Mouse (Mus musculus): ENCODE measurements around the gene Adgrb3. TPM values are rescaled to one million over a fixed set of nuclear protein-coding genes. Genes with fewer than 3 reads are reported as not detected.

Gene Adgrb3
- polyA plus RNA-seq, 1 experiment, result 1.0 TPM

DNA sequence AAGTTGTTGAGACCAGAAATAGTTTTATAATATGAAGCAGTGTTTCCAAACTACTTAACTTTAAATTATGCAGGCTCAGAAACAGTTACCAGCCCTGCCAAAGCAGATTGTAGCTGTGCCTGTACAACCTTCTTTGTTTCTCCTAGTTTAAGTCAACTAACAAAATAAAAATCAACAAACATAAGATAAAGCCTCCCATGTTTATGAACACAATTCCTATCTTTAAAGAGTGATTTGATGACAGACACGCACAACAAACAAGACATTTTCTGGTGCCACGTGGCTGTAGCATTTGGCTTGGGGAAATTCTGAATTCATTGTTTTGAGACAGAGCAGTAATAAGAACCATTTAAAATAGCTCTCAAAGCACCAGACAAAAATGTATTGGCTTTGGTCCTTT lies 60.5 kb downstream of the Adgrb3 start:
- H3K4me3 ChIP-seq (ENCODE audit: low read depth, low read length), result no peak overlapping the region
- no peaks in the 10 kb centered on the region for H3K27me3 ChIP-seq (ENCODE audit: control insufficient read depth, insufficient read depth, low read length, poor library complexity, severe bottlenecking)
- H3K27ac ChIP-seq (ENCODE audit: insufficient read depth, low read length), result no peak overlapping the region
- TF ChIP-seq POLR2A (IDR thresholded peaks at IDR 0.05; ENCODE audit: insufficient read depth, low read length), result no peak
- TF ChIP-seq CTCF (IDR thresholded peaks at IDR 0.05; ENCODE audit: low read depth, low read length), result no peak
- no peak for TF ChIP-seq EP300 (IDR thresholded peaks at IDR 0.05; ENCODE audit: insufficient read depth, low read depth, low read length)
- H3K9me3 ChIP-seq (replicated peaks; ENCODE audit: control insufficient read depth, insufficient read depth, low read length, poor library complexity, severe bottlenecking), result no peaks in the 10 kb centered on the region
- no peaks in the 10 kb centered on the region for H3K36me3 ChIP-seq (ENCODE audit: control insufficient read depth, insufficient read depth, low read length, poor library complexity, severe bottlenecking)
- H3K4me1 ChIP-seq (ENCODE audit: control insufficient read depth, insufficient read depth, low read length), result no peaks in the 10 kb centered on the region
- H3K9ac ChIP-seq (ENCODE audit: low read depth, poor library complexity, severe bottlenecking), result no peak overlapping the region

DNA sequence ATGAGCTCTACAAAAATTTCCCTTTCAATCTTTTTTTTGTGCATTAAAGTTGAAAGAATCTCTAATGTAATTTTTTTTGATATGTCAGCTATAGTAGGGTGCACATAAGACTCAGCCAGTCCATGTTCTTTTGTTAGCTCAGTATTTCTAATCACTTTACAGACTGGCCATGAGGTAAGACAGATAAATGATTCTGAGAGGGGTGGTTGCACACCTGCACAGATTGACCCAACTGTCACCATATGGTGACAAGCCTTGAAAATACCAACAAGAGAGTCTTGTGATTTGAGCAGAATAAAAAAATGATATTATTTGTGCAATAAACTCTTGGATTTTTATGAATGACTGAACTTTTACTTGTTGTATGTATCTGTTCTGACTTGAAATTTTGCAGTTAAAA lies 74.2 kb downstream of the Adgrb3 start:
- H3K4me1 ChIP-seq (ENCODE audit: control insufficient read depth, insufficient read depth, low read length), result no peaks in the 10 kb centered on the region
- no peaks in the 10 kb centered on the region for H3K9me3 ChIP-seq (replicated peaks; ENCODE audit: control insufficient read depth, insufficient read depth, low read length, poor library complexity, severe bottlenecking)
- no peaks in the 10 kb centered on the region for H3K27me3 ChIP-seq (ENCODE audit: control insufficient read depth, insufficient read depth, low read length, poor library complexity, severe bottlenecking)
- no peak overlapping the region for H3K27ac ChIP-seq (ENCODE audit: insufficient read depth, low read length)
- H3K9ac ChIP-seq (ENCODE audit: low read depth, poor library complexity, severe bottlenecking), result no peak overlapping the region
- no peaks in the 10 kb centered on the region for H3K36me3 ChIP-seq (ENCODE audit: control insufficient read depth, insufficient read depth, low read length, poor library complexity, severe bottlenecking)
- TF ChIP-seq EP300 (IDR thresholded peaks at IDR 0.05; ENCODE audit: insufficient read depth, low read depth, low read length) (no peak), CTCF (IDR thresholded peaks at IDR 0.05; ENCODE audit: low read depth, low read length) (no peak), POLR2A (IDR thresholded peaks at IDR 0.05; ENCODE audit: insufficient read depth, low read length) (no peak)
- no peak overlapping the region for H3K4me3 ChIP-seq (ENCODE audit: low read depth, low read length)

DNA sequence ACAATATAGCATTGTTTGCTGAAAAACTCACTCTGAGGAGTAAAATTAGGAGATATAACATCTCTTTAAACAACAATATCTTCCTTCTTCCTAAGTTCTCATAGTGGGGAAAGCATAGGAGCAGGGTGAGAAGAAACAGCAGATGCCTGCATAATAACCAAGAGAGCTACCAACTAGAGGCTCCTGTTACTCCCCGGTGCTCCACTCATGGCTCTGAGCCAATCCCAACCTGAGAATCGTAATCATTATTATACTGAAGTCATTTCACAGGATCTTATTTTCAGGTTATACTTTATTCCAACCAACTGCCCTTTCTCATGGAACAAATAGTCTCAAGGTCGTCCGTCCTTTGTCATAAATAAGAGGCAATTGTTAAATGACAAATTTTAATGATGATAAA lies 75.0 kb downstream of the Adgrb3 start:
- no peak overlapping the region for H3K27ac ChIP-seq (ENCODE audit: insufficient read depth, low read length)
- no peak overlapping the region for H3K4me3 ChIP-seq (ENCODE audit: low read depth, low read length)
- H3K4me1 ChIP-seq (ENCODE audit: control insufficient read depth, insufficient read depth, low read length), result no peaks in the 10 kb centered on the region
- H3K9me3 ChIP-seq (replicated peaks; ENCODE audit: control insufficient read depth, insufficient read depth, low read length, poor library complexity, severe bottlenecking), result no peaks in the 10 kb centered on the region
- H3K36me3 ChIP-seq (ENCODE audit: control insufficient read depth, insufficient read depth, low read length, poor library complexity, severe bottlenecking), result no peaks in the 10 kb centered on the region
- TF ChIP-seq EP300 (IDR thresholded peaks at IDR 0.05; ENCODE audit: insufficient read depth, low read depth, low read length) (no peak), POLR2A (IDR thresholded peaks at IDR 0.05; ENCODE audit: insufficient read depth, low read length) (no peak), CTCF (IDR thresholded peaks at IDR 0.05; ENCODE audit: low read depth, low read length) (no peak)
- H3K27me3 ChIP-seq (ENCODE audit: control insufficient read depth, insufficient read depth, low read length, poor library complexity, severe bottlenecking), result no peaks in the 10 kb centered on the region
- no peak overlapping the region for H3K9ac ChIP-seq (ENCODE audit: low read depth, poor library complexity, severe bottlenecking)

DNA sequence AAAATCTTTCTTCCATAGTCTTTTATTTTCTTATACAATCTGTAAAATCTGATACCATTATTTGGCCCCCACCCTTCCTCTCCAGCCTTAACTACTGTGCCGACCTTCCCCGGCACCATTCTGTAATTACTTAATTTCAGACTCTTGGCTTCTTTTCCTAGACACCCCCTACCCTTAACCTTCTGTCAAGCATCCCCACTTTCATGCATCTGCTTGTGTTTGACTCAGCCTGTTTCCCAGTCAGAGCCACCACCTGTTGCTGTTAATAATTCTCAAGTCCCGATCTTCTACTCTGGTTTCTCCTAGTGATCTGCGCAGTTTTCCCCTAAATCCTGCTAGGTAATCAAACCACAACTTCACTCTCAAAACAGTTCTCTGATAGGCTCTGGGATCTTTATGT lies 83.9 kb downstream of the Adgrb3 start:
- no peaks in the 10 kb centered on the region for H3K27me3 ChIP-seq (ENCODE audit: control insufficient read depth, insufficient read depth, low read length, poor library complexity, severe bottlenecking)
- H3K9ac ChIP-seq (ENCODE audit: low read depth, poor library complexity, severe bottlenecking), result no peak overlapping the region
- TF ChIP-seq POLR2A (IDR thresholded peaks at IDR 0.05; ENCODE audit: insufficient read depth, low read length) (no peak), EP300 (IDR thresholded peaks at IDR 0.05; ENCODE audit: insufficient read depth, low read depth, low read length) (no peak), CTCF (IDR thresholded peaks at IDR 0.05; ENCODE audit: low read depth, low read length) (no peak)
- no peak overlapping the region for H3K4me3 ChIP-seq (ENCODE audit: low read depth, low read length)
- no peaks in the 10 kb centered on the region for H3K4me1 ChIP-seq (ENCODE audit: control insufficient read depth, insufficient read depth, low read length)
- H3K36me3 ChIP-seq (ENCODE audit: control insufficient read depth, insufficient read depth, low read length, poor library complexity, severe bottlenecking), result no peaks in the 10 kb centered on the region
- no peak overlapping the region for H3K27ac ChIP-seq (ENCODE audit: insufficient read depth, low read length)
- H3K9me3 ChIP-seq (replicated peaks; ENCODE audit: control insufficient read depth, insufficient read depth, low read length, poor library complexity, severe bottlenecking), result no peaks in the 10 kb centered on the region

DNA sequence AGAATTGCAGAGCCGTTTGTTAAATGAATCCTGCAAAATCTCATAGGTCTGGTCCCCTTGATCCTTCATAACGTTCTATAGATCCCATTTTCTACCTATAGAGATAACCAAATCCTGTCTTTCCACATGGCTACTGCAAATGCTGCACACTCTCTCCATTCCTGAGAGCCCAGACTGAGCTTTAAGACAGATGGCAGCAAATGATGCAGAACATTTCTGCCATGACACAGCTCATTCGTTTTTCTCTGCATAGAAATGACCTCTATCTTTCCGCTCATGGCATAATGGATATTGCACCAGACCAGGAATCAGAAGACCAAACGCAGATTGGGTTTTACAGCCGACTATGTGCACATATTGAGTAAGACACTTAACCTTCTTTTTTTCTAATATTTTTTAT lies 84.8 kb downstream of the Adgrb3 start:
- Histone ChIP-seq H3K4me3 (ENCODE audit: low read depth, low read length) (no peak overlapping the region), H3K4me1 (ENCODE audit: control insufficient read depth, insufficient read depth, low read length) (no peaks in the 10 kb centered on the region), H3K27me3 (ENCODE audit: control insufficient read depth, insufficient read depth, low read length, poor library complexity, severe bottlenecking) (no peaks in the 10 kb centered on the region), H3K9ac (ENCODE audit: low read depth, poor library complexity, severe bottlenecking) (no peak overlapping the region), H3K9me3 (replicated peaks; ENCODE audit: control insufficient read depth, insufficient read depth, low read length, poor library complexity, severe bottlenecking) (no peaks in the 10 kb centered on the region), H3K27ac (ENCODE audit: insufficient read depth, low read length) (no peak overlapping the region), H3K36me3 (ENCODE audit: control insufficient read depth, insufficient read depth, low read length, poor library complexity, severe bottlenecking) (no peaks in the 10 kb centered on the region)
- TF ChIP-seq POLR2A (IDR thresholded peaks at IDR 0.05; ENCODE audit: insufficient read depth, low read length) (no peak), CTCF (IDR thresholded peaks at IDR 0.05; ENCODE audit: low read depth, low read length) (no peak), EP300 (IDR thresholded peaks at IDR 0.05; ENCODE audit: insufficient read depth, low read depth, low read length) (no peak)

DNA sequence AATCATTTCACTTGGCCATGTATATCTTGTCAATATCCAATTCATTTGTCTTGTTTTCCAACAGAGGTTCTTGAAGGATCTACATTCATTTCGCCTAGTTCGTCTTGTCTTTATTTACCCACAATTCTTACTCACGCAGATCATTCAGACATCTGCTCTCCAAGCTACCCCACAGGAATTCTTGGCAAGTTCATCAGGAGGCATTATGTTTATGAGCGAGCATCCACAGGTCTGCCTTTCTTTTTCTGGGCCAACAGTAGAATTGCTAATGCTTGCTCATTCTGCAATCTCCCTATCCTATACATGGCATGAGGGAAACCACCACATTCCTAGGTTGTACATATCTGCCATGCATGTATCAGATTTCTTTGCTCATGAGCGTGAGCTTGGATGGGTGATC lies 99.7 kb downstream of the Adgrb3 start:
- Histone ChIP-seq H3K4me1 (ENCODE audit: control insufficient read depth, insufficient read depth, low read length) (no peaks in the 10 kb centered on the region), H3K27me3 (ENCODE audit: control insufficient read depth, insufficient read depth, low read length, poor library complexity, severe bottlenecking) (no peaks in the 10 kb centered on the region), H3K9ac (ENCODE audit: low read depth, poor library complexity, severe bottlenecking) (no peak overlapping the region), H3K27ac (ENCODE audit: insufficient read depth, low read length) (no peak overlapping the region), H3K9me3 (replicated peaks; ENCODE audit: control insufficient read depth, insufficient read depth, low read length, poor library complexity, severe bottlenecking) (no peaks in the 10 kb centered on the region), H3K4me3 (ENCODE audit: low read depth, low read length) (no peak overlapping the region), H3K36me3 (ENCODE audit: control insufficient read depth, insufficient read depth, low read length, poor library complexity, severe bottlenecking) (no peaks in the 10 kb centered on the region)
- no peak for TF ChIP-seq CTCF (IDR thresholded peaks at IDR 0.05; ENCODE audit: low read depth, low read length)
- no peak for TF ChIP-seq EP300 (IDR thresholded peaks at IDR 0.05; ENCODE audit: insufficient read depth, low read depth, low read length)
- no peak for TF ChIP-seq POLR2A (IDR thresholded peaks at IDR 0.05; ENCODE audit: insufficient read depth, low read length)
